Mouse (Mus musculus): ENCODE data around the gene Themis.

The Themis gene

GRCm38 (mm10) chr10:28668261-28668660, at the start of gene Themis:
TSS of gene Themis (plus strand) at chr10:28668360.
- no peak for DNase-seq

- DNase-seq = no peak
These were observed 48.7 kb upstream of the Themis start for GRCm38 (mm10) chr10:28619415-28619814.

GRCm38 (mm10) chr10:28636096-28636495, 32.1 kb upstream of the Themis start:
- DNase-seq = no peak

- no peak for DNase-seq
These were observed 26.3 kb upstream of the Themis start for GRCm38 (mm10) chr10:28641887-28642286.

- no peak for DNase-seq
These were observed 20.3 kb upstream of the Themis start for GRCm38 (mm10) chr10:28647855-28648254.

- no peak for DNase-seq
These were observed 18.9 kb upstream of the Themis start for GRCm38 (mm10) chr10:28649109-28649899.

- no peak for DNase-seq
These were observed 18.3 kb upstream of the Themis start for GRCm38 (mm10) chr10:28649900-28650160.

GRCm38 (mm10) chr10:28651910-28652309, 16.2 kb upstream of the Themis start:
- no peak for DNase-seq

- no peak for DNase-seq
These were observed 13.4 kb upstream of the Themis start for GRCm38 (mm10) chr10:28654733-28655132.

- no peak for DNase-seq
These were observed 3.0 kb upstream of the Themis start for GRCm38 (mm10) chr10:28665141-28665540.

- no peak for DNase-seq
These were observed 5.8 kb downstream of the Themis start for GRCm38 (mm10) chr10:28673931-28674330.

- DNase-seq = no peak
These were observed 7.2 kb downstream of the Themis start for GRCm38 (mm10) chr10:28675337-28675736.

- DNase-seq = no peak
These were observed 26.8 kb downstream of the Themis start for GRCm38 (mm10) chr10:28694981-28695380.

- no peak for DNase-seq
These were observed 27.9 kb downstream of the Themis start for GRCm38 (mm10) chr10:28696032-28696431.

- DNase-seq = no peak
These were observed 30.0 kb downstream of the Themis start for GRCm38 (mm10) chr10:28698175-28698574.

GRCm38 (mm10) chr10:28721828-28722227, 53.7 kb downstream of the Themis start:
- DNase-seq = no peak

GRCm38 (mm10) chr10:28723266-28723665, 55.1 kb downstream of the Themis start:
- DNase-seq = no peak

- DNase-seq = peak; percentile 13
These were observed 62.0 kb downstream of the Themis start for GRCm38 (mm10) chr10:28730122-28730521.

- no peak for DNase-seq
These were observed 69.8 kb downstream of the Themis start for GRCm38 (mm10) chr10:28737953-28738352.

GRCm38 (mm10) chr10:28746426-28746825, 78.3 kb downstream of the Themis start:
- no peak for DNase-seq

GRCm38 (mm10) chr10:28753321-28753720, 85.2 kb downstream of the Themis start:
- DNase-seq = no peak

GRCm38 (mm10) chr10:28754927-28755326, 86.8 kb downstream of the Themis start:
- DNase-seq = no peak

GRCm38 (mm10) chr10:28776777-28777402, 108.7 kb downstream of the Themis start:
- DNase-seq = no peak

- DNase-seq = no peak
These were observed 131.3 kb downstream of the Themis start for GRCm38 (mm10) chr10:28799469-28799868.

- DNase-seq = no peak
These were observed 137.0 kb downstream of the Themis start for GRCm38 (mm10) chr10:28805160-28805559.
